Mouse (Mus musculus) layer of hippocampus, postnatal 10 days (tissue): Measurements from ENCODE around the gene Pmel. TPM values are rescaled to one million over a fixed set of nuclear protein-coding genes. Genes with fewer than 3 reads are reported as not detected.
A peak's percentile ranks its signal among the peaks of the same experiment; 100 is the strongest.
"Not testable (repeated sequence)": the region's sequence is repeated elsewhere in the genome, so short reads cannot be mapped to it uniquely, and the experiment has no call there.

Experiments used
- DNase-seq, 2 experiments: peaks; one replicate each; pipeline ENCODE4 v3.0.0; 2021; ENCODE audit warnings: low spot score in 2 of 2
- total RNA-seq, 2 experiments: library from RNA; stranded (reverse); gene quantifications; 2 replicates each; pipeline ENCODE4 v1.2.3; 2021

The Pmel gene
- total RNA-seq, 2 experiments from 2014 or later, result 0.91 to 1.1 TPM

- DNase-seq, result no peak
Observed at GRCm38 (mm10) chr10:128700712-128701111, 3.3 kb upstream of the Pmel start.

- no peak for DNase-seq
Observed at GRCm38 (mm10) chr10:128702328-128703007, 1.5 kb upstream of the Pmel start.

GRCm38 (mm10) chr10:128704491-128705316 is 709 bp downstream of the Pmel start, which contains the start of gene Cdk2:
Cdk2 (minus strand) TSS chr10:128705031.
- DNase-seq, result peak; percentile 82 to 88

- peak; percentile 24 to 37 for DNase-seq
Observed at GRCm38 (mm10) chr10:128705317-128705693, 1.3 kb downstream of the Pmel start.

GRCm38 (mm10) chr10:128711318-128711717 is 7.3 kb downstream of the Pmel start:
- not testable (repeated sequence) for DNase-seq

GRCm38 (mm10) chr10:128715559-128716537 is 11.9 kb downstream of the Pmel start:
- DNase-seq, result no peak

GRCm38 (mm10) chr10:128725466-128725865 is 21.5 kb downstream of the Pmel start:
- DNase-seq, result not testable (repeated sequence)

GRCm38 (mm10) chr10:128728059-128728458 is 24.1 kb downstream of the Pmel start:
- no peak for DNase-seq

- peak; percentile 80 to 81 for DNase-seq
Observed at GRCm38 (mm10) chr10:128731002-128731433, 27.0 kb downstream of the Pmel start.

- no peak for DNase-seq
Observed at GRCm38 (mm10) chr10:128731992-128732391, 28.0 kb downstream of the Pmel start.

GRCm38 (mm10) chr10:128737435-128737834 is 33.4 kb downstream of the Pmel start:
- no peak for DNase-seq

GRCm38 (mm10) chr10:128740296-128740695 is 36.3 kb downstream of the Pmel start:
- DNase-seq, result no peak

GRCm38 (mm10) chr10:128742616-128743015 is 38.6 kb downstream of the Pmel start:
- no peak for DNase-seq

- no peak for DNase-seq
Observed at GRCm38 (mm10) chr10:128743235-128743634, 39.2 kb downstream of the Pmel start.

GRCm38 (mm10) chr10:128743791-128744191 is 39.8 kb downstream of the Pmel start:
- peak; percentile 48 to 52 for DNase-seq

GRCm38 (mm10) chr10:128744211-128744610 is 40.2 kb downstream of the Pmel start:
- DNase-seq, result peak in 1 of 2 experiments; percentile 13

- DNase-seq, result peak in 1 of 2 experiments; percentile 14
Observed at GRCm38 (mm10) chr10:128744680-128745601, 40.9 kb downstream of the Pmel start, which contains the start of gene Dgka. Dgka (minus strand) TSS chr10:128744855.

- no peak for DNase-seq
Observed at GRCm38 (mm10) chr10:128745946-128746613, 42.1 kb downstream of the Pmel start.

- no peak for DNase-seq
Observed at GRCm38 (mm10) chr10:128746972-128747645, 43.1 kb downstream of the Pmel start.
